Mouse (Mus musculus) brain, adult 2 months (tissue): ENCODE results near the gene Ccdc43.
A peak's percentile ranks its signal among the peaks of the same experiment; 100 is the strongest.

Experiments used
- DNase-seq: peaks from one replicate; pipeline ENCODE4 v3.0.0; 2011; ENCODE audit warnings: low read depth, low spot score

Gene Ccdc43

GRCm38 (mm10) chr11:102665637-102666435 lies 31.7 kb downstream of the Ccdc43 start:
- no peak for DNase-seq

GRCm38 (mm10) chr11:102665151-102665550 lies 32.4 kb downstream of the Ccdc43 start:
- no peak for DNase-seq

GRCm38 (mm10) chr11:102663416-102663815 lies 34.2 kb downstream of the Ccdc43 start, which contains the start of gene Meioc:
TSS of gene Meioc (plus strand) at chr11:102663716.
- no peak for DNase-seq

GRCm38 (mm10) chr11:102656931-102657330 lies 40.7 kb downstream of the Ccdc43 start:
- DNase-seq = no peak

GRCm38 (mm10) chr11:102656326-102656926 lies 41.2 kb downstream of the Ccdc43 start:
- DNase-seq = peak; percentile 21

GRCm38 (mm10) chr11:102655888-102656287 lies 41.7 kb downstream of the Ccdc43 start:
- DNase-seq = peak; percentile 52

GRCm38 (mm10) chr11:102652844-102653243 lies 44.7 kb downstream of the Ccdc43 start:
- DNase-seq = peak; percentile 21

GRCm38 (mm10) chr11:102651381-102651780 lies 46.2 kb downstream of the Ccdc43 start:
- peak; percentile 69 for DNase-seq

GRCm38 (mm10) chr11:102647885-102648284 lies 49.7 kb downstream of the Ccdc43 start:
- no peak for DNase-seq

- DNase-seq = no peak
Observed at GRCm38 (mm10) chr11:102646226-102646625, 51.4 kb downstream of the Ccdc43 start.

- DNase-seq = no peak
Observed at GRCm38 (mm10) chr11:102643891-102644382, 53.6 kb downstream of the Ccdc43 start.

GRCm38 (mm10) chr11:102636887-102637286 lies 60.7 kb downstream of the Ccdc43 start:
- DNase-seq = no peak
